Mouse (Mus musculus): ENCODE measurements around the gene Pomt2.

GRCm38 (mm10) chr12:87057066-87057465 is 90.7 kb downstream of the Pomt2 start:
- TF ChIP-seq POLR2A (IDR thresholded peaks at IDR 0.05; ENCODE audit: low read depth, low read length) = no peak
- no peak for TF ChIP-seq CTCF (IDR thresholded peaks at IDR 0.05; ENCODE audit: extremely low read depth, insufficient read depth, insufficient read length, insufficient replicate concordance)

All from spleen, adult 2 months (tissue).